Mouse (Mus musculus) midbrain, embryonic 12.5 days (tissue): ENCODE measurements around the gene Meis1. TPM values are rescaled to one million over a fixed set of nuclear protein-coding genes. Genes with fewer than 3 reads are reported as not detected.

Source experiments
- ATAC-seq: fragments of 200-750 bp; cut with Nextera tagmentation; 2 replicates; pipeline ENCODE4 v1.8.0; 2017; ENCODE audit warnings: low read depth, moderate TSS enrichment, moderate library complexity; ENCODE audit not compliant: low FRiP score
- H3K27ac ChIP-seq: fragments of 300-500 bp; sonication (generic); replicated peaks from 2 replicates; pipeline ENCODE4 v1.5.1; 2016; ENCODE audit warnings: mild to moderate bottlenecking
- H3K27me3 ChIP-seq: fragments of 300-500 bp; sonication (generic); 2 replicates; pipeline ENCODE4 v1.6.1; 2016; ENCODE audit warnings: mild to moderate bottlenecking
- H3K36me3 ChIP-seq: fragments of 300-500 bp; sonication (generic); 2 replicates; pipeline ENCODE4 v1.6.1; 2016
- H3K4me1 ChIP-seq: fragments of 300-500 bp; sonication (generic); 2 replicates; pipeline ENCODE4 v1.6.1; 2016
- H3K4me2 ChIP-seq: fragments of 300-500 bp; sonication (generic); replicated peaks from 2 replicates; pipeline ENCODE4 v1.6.1; 2016; ENCODE audit warnings: mild to moderate bottlenecking, moderate library complexity
- H3K4me3 ChIP-seq: fragments of 300-500 bp; sonication (generic); 2 replicates; pipeline ENCODE4 v1.5.1; 2016; ENCODE audit warnings: mild to moderate bottlenecking
- H3K9ac ChIP-seq: fragments of 300-500 bp; sonication (generic); replicated peaks from 2 replicates; pipeline ENCODE4 v1.6.1; 2016; ENCODE audit warnings: mild to moderate bottlenecking, moderate library complexity
- H3K9me3 ChIP-seq: fragments of 300-500 bp; sonication (generic); 2 replicates; pipeline ENCODE4 v1.6.1; 2016; ENCODE audit warnings: mild to moderate bottlenecking
- WGBS: fragments of 180-500 bp; shearing (Covaris S2); methylation state at CpG from one replicate; pipeline ENCODE4 v1.1.7; 2016; 5-methylcytosine and 5-hydroxymethylcytosine counted together
- polyA plus RNA-seq: library from polyadenylated mRNA; unstranded; fragments of >200 nt; fragmentation: Nextera tagmentation; extraction: Ambion mirVana; gene quantifications from 2 replicates; pipeline ENCODE4 v1.2.1, GENCODE M21; 2016

Meis1 gene
- polyA plus RNA-seq, 1 experiment from 2014 or later, result 44.8 TPM

DNA sequence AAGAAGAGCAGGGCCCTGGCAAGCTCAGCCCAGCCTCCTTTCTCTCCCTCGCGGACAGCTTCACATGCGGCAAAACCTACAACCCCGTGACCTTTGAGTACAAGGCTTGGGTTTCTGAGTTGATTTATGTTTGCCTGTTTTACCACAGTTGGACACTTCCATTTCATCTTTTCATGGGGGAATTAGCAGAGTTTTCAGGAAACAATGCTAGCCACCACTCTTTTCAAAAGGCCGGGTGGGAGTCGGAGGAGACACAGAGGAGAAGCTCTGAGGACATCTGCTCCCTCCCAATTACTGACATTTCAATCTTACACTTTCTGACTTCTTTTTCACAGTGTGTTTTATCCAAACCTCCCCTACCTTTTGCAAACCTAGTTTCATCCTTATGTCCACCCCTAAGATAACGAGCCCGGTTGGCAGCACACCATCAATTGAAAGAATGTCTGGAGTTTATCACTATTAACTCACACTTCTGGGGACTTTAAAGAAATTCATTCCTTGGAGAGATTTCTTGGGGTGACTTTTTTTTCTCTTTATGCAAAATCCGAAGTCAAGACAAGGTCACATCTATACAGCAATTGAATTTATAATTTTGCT is 133.0 kb downstream of the Meis1 start:
- peaks cover 6% of the 10 kb centered on the region for H3K27me3 ChIP-seq
- peaks cover 48% of the 10 kb centered on the region for H3K4me1 ChIP-seq
- no peak overlapping the region for H3K9ac ChIP-seq
- no peak overlapping the region for H3K4me3 ChIP-seq
- peak overlapping the region; percentile 35 for H3K4me2 ChIP-seq
- H3K27ac ChIP-seq, result peak overlapping the region; percentile 56
- WGBS, result 8% methylated on average over 9 of the region's 9 CpGs
- no peaks in the 10 kb centered on the region for H3K9me3 ChIP-seq
- ATAC-seq, result no peak
- H3K36me3 ChIP-seq, result no peaks in the 10 kb centered on the region

DNA sequence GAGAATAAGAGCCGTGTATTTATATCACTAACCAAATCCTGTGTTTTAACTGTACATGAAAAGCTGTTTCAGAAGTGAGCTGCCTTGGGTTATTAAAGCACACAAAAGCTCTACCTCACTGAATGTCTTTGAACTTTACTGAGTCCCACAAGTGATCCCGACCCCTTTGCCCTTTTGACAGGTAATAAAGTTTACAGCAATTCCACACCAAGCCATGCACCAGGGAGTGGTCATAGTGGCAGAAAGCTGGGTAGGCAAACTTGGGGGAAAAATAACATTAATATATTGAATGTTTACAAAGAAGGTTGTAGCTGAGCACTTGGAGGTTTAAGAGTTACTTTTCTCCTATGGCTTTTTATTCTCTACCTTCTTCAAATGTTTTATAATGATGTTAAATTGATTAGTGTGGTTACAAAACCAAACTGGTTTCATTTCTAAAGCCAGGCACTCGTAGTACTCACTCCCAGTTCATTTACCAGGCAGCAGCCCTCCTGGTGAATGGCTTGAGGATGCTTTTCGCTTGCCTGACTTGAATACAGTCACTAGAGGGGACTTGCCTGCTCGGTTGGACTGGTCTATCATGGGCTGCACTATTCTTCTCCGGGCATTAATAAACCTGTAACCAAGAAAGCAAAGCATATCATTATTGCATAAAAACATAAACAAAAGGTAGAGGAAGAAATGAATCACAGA is 133.6 kb downstream of the Meis1 start:
- Histone ChIP-seq H3K27me3 (peaks cover 6% of the 10 kb centered on the region), H3K27ac (peak overlapping the region; percentile 56), H3K4me1 (peaks cover 51% of the 10 kb centered on the region), H3K9ac (no peak overlapping the region), H3K9me3 (no peaks in the 10 kb centered on the region), H3K4me2 (peak overlapping the region; percentile 35), H3K36me3 (no peaks in the 10 kb centered on the region), H3K4me3 (no peak overlapping the region)
- 21% methylated on average over 6 of the region's 6 CpGs for WGBS
- no peak for ATAC-seq

DNA sequence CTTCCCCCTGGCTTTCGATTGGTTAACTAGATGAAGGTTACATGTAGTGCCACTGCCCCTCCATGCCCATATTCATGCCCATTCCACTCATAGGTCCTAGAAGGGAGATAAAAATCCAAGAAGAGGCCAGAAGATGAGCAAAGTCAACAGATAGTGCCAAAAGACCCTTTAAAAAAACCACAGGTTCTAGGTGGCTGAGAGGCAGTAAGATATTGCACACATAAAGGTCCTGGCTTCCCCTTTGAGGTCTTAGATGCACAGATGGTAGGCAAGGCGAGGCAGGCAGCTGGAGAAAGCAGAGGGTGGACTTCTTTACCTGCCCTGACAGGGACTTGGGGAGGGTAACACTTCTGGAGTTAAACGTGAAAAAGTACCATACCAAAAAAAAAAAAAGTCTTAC is 134.8 kb downstream of the Meis1 start:
- Histone ChIP-seq H3K36me3 (no peaks in the 10 kb centered on the region), H3K4me3 (no peak overlapping the region), H3K27me3 (peaks cover 6% of the 10 kb centered on the region), H3K4me2 (no peak overlapping the region), H3K4me1 (peaks cover 58% of the 10 kb centered on the region), H3K9me3 (no peaks in the 10 kb centered on the region), H3K27ac (peak overlapping the region; percentile 71), H3K9ac (no peak overlapping the region)
- 57% methylated on average over 3 of the region's 3 CpGs for WGBS
- 0 out of 2 replicates have a peak, but pooled peaks have one; percentile 3 for ATAC-seq

DNA sequence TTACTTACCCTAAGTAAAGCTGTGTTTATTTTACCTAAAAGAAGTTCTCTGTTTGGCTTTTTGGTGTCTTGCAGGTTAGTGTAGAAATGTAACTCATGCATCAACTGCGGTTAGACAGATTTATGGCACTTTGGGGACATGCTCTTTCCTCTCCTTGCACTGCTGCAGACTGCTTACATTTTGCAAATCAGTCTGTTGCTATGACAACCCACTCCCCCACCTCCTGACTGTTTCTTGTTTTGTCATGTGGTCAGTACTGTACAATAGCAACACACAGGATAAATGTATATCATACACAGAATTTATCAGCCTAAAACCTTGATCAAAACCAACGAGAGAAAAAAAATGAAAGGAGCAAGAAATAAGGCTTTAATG is 135.3 kb downstream of the Meis1 start:
- Histone ChIP-seq H3K4me2 (peak overlapping the region; percentile 3; the same call in 1 of the 2 replicates), H3K9me3 (no peaks in the 10 kb centered on the region), H3K4me3 (no peak overlapping the region), H3K4me1 (peaks cover 63% of the 10 kb centered on the region), H3K27me3 (peaks cover 6% of the 10 kb centered on the region), H3K36me3 (no peaks in the 10 kb centered on the region), H3K9ac (no peak overlapping the region), H3K27ac (peak overlapping the region; percentile 71)
- WGBS, result 7% methylated on average over 2 of the region's 2 CpGs
- peak; percentile 89 for ATAC-seq

DNA sequence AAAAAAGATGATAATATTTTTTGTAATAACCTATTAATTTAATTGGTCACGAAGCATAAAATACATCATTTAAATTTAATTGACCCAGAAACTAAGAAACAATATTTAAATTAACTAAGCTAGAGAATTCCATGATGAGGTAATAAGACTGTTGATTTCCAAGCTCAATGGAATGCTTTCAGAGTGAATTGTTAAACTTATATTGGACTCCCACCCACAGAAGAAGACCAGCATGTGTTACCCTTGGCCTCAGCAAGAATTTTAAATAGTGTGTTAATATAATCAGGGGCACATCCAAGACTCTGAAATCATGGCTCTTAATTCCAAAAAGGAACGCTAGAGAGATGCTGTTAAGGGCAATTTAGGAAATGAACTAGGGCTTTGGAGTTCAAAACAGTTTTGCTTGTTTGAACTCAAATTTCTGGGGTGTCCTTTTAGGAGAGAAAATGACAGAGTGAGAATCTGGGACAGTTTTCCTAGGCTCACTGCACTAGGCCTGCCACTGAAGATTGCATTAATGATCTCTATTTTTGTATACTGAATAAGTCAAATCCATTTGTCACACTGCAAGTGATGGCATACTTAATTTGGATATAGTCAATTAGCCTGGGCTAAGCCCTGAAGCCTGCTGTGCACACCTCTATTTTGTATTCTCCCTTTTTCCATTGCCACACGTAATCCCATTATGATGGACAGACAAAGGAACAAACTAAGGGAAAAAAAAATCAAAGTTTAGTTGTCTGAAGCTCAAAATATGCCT is 135.9 kb downstream of the Meis1 start:
- H3K9me3 ChIP-seq, result no peaks in the 10 kb centered on the region
- WGBS, result 32% methylated on average over 3 of the region's 3 CpGs
- peak; percentile 87 for ATAC-seq
- H3K9ac ChIP-seq, result no peak overlapping the region
- H3K4me1 ChIP-seq, result peaks cover 65% of the 10 kb centered on the region
- peak overlapping the region; percentile 71 for H3K27ac ChIP-seq
- H3K4me2 ChIP-seq, result peak overlapping the region; percentile 3
- H3K27me3 ChIP-seq, result peaks cover 6% of the 10 kb centered on the region
- H3K36me3 ChIP-seq, result no peaks in the 10 kb centered on the region
- no peak overlapping the region for H3K4me3 ChIP-seq

DNA sequence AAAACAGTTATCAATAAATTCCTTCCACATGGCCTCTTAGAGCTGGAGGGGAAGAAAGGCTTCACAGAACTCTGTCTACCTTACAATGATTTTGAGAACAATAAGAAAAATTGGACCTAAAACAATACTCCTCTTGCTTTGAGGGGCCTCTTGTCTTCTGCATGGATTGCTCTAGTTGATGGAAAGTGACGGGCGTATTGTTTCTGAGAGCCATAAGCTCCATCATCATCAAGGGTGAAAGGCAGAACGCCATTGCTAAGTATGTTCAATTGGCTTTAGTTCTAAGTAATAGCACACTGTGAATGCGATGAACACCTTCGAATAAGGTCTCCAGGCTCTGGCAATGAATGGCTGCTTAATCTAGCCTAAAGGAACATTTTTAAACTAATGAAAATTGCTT is 136.5 kb downstream of the Meis1 start:
- no peaks in the 10 kb centered on the region for H3K36me3 ChIP-seq
- peaks cover 68% of the 10 kb centered on the region for H3K4me1 ChIP-seq
- no peak for ATAC-seq
- no peak overlapping the region for H3K4me3 ChIP-seq
- no peak overlapping the region for H3K9ac ChIP-seq
- no peaks in the 10 kb centered on the region; the same call in none of the 2 replicates for H3K27me3 ChIP-seq
- 26% methylated on average over 5 of the region's 5 CpGs for WGBS
- H3K4me2 ChIP-seq, result no peak overlapping the region
- no peaks in the 10 kb centered on the region for H3K9me3 ChIP-seq
- H3K27ac ChIP-seq, result peak overlapping the region; percentile 70

DNA sequence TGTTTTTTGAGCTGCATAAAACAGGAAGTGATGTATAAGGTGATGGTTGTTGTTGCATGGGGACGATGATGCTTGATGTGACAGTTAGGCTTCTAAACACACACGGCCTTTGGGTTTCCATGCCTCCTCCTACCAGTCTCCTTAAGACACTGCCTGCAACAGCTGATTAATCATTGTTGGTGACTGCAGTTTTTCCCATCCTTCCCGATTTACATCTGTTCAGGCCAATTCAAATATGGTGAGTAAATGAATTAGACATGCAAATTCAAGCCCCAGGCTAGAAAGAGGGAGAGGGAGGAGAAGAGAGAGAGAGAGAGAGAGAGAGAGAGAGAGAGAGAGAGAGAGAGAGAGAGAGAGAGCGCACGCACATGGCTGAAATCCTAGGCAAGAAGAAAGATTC is 138.0 kb downstream of the Meis1 start:
- no peak for ATAC-seq
- H3K4me2 ChIP-seq, result no peak overlapping the region
- no peaks in the 10 kb centered on the region for H3K36me3 ChIP-seq
- H3K27me3 ChIP-seq, result peaks cover 15% of the 10 kb centered on the region
- no peaks in the 10 kb centered on the region for H3K9me3 ChIP-seq
- no peak overlapping the region for H3K4me3 ChIP-seq
- H3K4me1 ChIP-seq, result peaks cover 74% of the 10 kb centered on the region
- WGBS, result 56% methylated on average over 5 of the region's 5 CpGs
- no peak overlapping the region for H3K27ac ChIP-seq
- no peak overlapping the region for H3K9ac ChIP-seq

DNA sequence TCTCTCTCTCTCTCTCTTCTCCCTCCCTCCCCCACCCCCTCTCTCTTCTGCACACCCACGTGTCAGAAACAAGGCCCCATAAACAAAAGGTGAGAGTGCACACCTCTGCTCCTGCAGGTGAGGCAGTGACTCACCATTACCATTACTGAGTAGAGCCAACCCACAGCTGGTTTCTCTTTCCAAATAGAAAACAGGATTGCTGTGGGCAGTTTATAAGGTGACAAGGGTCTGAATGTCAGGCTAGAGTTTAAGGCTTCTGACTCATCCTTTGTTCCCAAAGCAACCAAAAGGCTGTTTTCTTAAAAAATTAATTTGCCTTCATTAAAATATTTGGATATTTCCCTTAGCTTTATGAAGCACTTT is 139.3 kb downstream of the Meis1 start:
- Histone ChIP-seq H3K4me1 (peaks cover 75% of the 10 kb centered on the region), H3K4me2 (peak overlapping the region; percentile 71), H3K4me3 (no peak overlapping the region), H3K9me3 (no peaks in the 10 kb centered on the region), H3K9ac (no peak overlapping the region), H3K27me3 (peaks cover 28% of the 10 kb centered on the region), H3K27ac (no peak overlapping the region; the same call in 1 of the 2 replicates), H3K36me3 (no peaks in the 10 kb centered on the region)
- 0% methylated on average over 1 of the region's 1 CpGs for WGBS
- ATAC-seq, result no peak

DNA sequence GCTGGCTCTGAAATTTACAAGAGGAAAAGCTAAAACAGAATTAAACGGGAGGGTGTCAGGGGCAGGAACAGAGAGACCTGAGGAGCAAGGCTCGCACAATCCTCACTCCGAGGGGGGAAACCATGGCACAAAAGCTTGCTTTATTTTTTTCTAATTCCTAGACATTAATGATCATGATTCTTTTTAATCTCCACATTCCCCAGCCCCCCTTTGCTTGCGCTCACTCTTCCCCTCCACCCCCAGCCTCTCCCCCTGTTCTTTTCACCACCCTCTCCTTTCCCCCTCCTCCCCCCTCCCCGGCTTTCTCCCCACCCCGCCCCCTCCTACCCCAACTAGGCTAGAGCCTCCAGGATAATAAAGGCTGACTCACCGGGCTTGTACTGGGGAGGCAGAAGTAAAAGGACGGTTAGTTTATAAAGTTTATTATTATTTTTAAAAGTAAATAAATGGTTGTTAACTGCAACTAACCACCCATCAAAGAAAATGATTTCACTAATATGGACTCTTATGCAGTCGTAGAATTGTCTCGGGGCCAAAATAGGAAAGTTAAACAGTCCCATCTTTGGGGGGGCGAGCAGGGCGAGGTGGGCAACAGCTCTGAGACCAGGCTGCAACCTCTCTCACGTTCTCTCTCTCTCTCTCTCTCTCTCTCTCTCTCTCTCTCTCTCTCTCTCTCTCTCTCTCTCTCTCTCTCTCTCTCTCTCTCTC is 139.9 kb downstream of the Meis1 start:
- H3K4me1 ChIP-seq, result peaks cover 75% of the 10 kb centered on the region
- H3K9ac ChIP-seq, result peak overlapping the region; percentile 39
- peak overlapping the region; percentile 92 for H3K27ac ChIP-seq
- ATAC-seq, result 0 out of 2 replicates have a peak, but pooled peaks have one; percentile 8
- H3K27me3 ChIP-seq, result peaks cover 34% of the 10 kb centered on the region
- under 1% methylated on average over 13 of the region's 13 CpGs for WGBS
- H3K4me2 ChIP-seq, result peak overlapping the region; percentile 71
- no peaks in the 10 kb centered on the region for H3K36me3 ChIP-seq
- peak overlapping the region; percentile 44 for H3K4me3 ChIP-seq
- H3K9me3 ChIP-seq, result no peaks in the 10 kb centered on the region

DNA sequence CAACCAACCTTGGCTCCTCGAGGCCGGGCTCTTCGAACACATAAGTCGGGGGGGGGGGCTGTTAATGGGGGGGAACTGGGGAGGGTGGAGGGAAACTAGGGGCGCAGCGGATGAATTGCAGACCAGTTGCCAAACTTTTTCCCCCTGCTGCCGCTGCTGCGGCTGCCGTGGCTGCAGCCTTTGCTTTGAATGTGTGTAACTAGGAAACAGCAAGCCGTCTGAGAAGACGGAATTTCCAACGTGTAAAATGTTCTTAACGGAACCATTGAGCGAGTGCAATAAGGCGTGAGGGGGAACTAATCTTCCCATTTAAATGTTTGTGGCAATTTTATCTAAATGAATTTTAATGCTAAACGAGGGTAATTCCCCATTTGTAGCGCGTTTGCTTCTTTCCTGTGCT is 140.8 kb downstream of the Meis1 start:
- H3K36me3 ChIP-seq, result no peaks in the 10 kb centered on the region
- peak overlapping the region; percentile 92 for H3K27ac ChIP-seq
- peak overlapping the region; percentile 44 for H3K4me3 ChIP-seq
- under 1% methylated on average over 18 of the region's 18 CpGs for WGBS
- H3K9me3 ChIP-seq, result no peaks in the 10 kb centered on the region
- H3K4me1 ChIP-seq, result peaks cover 66% of the 10 kb centered on the region
- H3K4me2 ChIP-seq, result peak overlapping the region; percentile 71
- H3K9ac ChIP-seq, result peak overlapping the region; percentile 57
- ATAC-seq, result peak; percentile 36
- H3K27me3 ChIP-seq, result peaks cover 36% of the 10 kb centered on the region

DNA sequence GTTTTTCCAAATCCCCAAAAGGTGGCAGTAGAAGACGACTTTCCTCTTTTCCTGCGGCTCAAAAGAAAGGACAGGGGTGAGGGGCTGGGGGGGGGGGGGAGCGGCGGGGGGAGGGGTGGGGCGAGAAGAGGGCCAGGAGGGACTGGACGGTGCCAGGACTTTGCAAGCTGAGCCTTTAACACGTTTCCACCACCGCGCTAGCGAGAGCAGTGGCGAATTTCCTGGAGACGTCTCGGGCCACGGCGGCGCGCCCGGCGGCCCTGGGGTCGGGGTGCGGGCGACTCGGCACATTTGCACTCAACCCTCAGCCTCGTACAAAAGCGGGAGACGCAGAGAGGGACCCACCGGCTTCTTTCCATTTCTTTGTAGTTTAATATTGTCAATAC is 141.2 kb downstream of the Meis1 start:
- peak; percentile 84 for ATAC-seq
- Histone ChIP-seq H3K4me3 (peak overlapping the region; percentile 44), H3K9ac (peak overlapping the region; percentile 57), H3K27ac (peak overlapping the region; percentile 92), H3K9me3 (no peaks in the 10 kb centered on the region), H3K4me2 (peak overlapping the region; percentile 71), H3K4me1 (peaks cover 63% of the 10 kb centered on the region), H3K36me3 (no peaks in the 10 kb centered on the region), H3K27me3 (peaks cover 36% of the 10 kb centered on the region)
- WGBS, result under 1% methylated on average over 22 of the region's 27 CpGs
